Mouse (Mus musculus) liver, embryonic 14.5 days (tissue): ENCODE measurements around the gene Eva1c.
A peak's percentile ranks its signal among the peaks of the same experiment; 100 is the strongest.

Experiments used
- CTCF ChIP-seq: IDR thresholded peaks from 2 replicates; pipeline ENCODE4 v1.5.1; 2016; ENCODE audit warnings: antibody characterized with exemption, low read depth, control low read depth
- EP300 ChIP-seq: IDR thresholded peaks from 2 replicates; pipeline ENCODE4 v1.6.1; 2016; ENCODE audit warnings: antibody characterized with exemption, low read depth

GRCm38 (mm10) chr16:90925461-90925860, 98.9 kb downstream of the Eva1c start:
- peak; percentile 91 for TF ChIP-seq CTCF
- no peak for TF ChIP-seq EP300
